Mouse (Mus musculus) cerebellum, adult (tissue): ENCODE measurements around the gene Acrbp.

Source experiments
- ATAC-seq: cut with Nextera tagmentation; 2 replicates; pipeline ENCODE4 v1.9.2; 2017; ENCODE audit warnings: mild to moderate bottlenecking, moderate library complexity, mixed read lengths; ENCODE audit not compliant: insufficient number of reproducible peaks, low FRiP score, low TSS enrichment

Gene Acrbp

DNA sequence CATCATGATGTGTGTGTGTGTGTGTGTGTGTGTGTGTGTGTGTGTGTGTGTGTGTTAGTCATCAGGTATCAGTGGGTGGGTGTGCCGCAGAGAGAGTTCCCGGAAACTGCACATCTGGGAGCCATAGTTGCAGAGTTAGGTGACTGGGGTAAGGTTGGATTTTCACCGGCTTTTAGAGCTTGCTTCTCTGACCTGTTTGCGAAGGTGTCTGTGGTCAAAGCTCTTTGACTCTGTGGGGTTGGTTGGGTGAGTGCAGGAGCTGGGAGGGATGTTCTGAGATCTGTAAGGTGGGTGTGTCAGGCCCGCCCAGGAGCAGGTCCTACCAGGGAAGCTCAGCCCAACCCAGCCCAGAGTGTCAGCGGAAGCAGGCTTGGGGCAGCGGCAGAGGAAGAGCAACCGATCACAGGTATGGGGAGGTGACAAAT, 18.1 kb downstream of the Acrbp start, which contains the start of gene Lpar5:
Gene Lpar5, plus strand, starts transcription at position 350 of the 425 bp plus-strand sequence.
- no peak for ATAC-seq

DNA sequence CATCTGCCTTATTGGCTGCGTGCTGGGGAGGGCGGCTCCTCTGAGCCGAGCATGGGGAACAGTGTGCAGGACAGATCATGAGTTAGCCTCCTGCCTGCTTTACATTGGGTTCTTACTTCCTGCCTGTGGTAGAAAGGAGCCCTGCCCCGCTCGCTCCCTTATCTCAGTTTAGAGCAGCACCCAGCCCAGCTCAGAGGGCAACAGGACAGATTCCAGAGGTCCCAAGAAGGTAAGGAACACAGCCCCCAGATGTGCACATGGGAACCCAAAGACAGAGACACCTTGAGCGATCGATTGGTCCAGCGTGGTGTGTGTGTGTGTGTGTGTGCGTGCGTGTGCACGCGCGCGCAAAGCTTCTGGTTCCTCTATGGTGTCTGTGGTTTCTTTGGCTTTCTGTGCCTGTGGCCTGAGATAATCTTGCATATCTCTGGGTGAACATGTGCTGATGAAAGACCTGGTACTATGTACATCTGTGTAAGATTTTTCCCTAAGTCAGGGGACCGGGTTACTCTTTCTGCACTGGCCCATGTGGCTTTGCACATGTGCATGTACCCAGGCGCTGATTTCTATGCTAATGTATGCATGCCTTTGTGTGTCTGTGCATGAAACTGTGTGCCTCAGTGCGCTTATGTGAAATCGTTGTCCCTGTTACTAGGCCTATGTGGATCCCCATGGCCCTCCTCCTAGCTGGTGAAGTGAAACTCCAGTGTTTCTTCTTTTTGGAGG, 21.8 kb downstream of the Acrbp start:
- ATAC-seq = peak; percentile 47; the same call in 1 of the 2 replicates

DNA sequence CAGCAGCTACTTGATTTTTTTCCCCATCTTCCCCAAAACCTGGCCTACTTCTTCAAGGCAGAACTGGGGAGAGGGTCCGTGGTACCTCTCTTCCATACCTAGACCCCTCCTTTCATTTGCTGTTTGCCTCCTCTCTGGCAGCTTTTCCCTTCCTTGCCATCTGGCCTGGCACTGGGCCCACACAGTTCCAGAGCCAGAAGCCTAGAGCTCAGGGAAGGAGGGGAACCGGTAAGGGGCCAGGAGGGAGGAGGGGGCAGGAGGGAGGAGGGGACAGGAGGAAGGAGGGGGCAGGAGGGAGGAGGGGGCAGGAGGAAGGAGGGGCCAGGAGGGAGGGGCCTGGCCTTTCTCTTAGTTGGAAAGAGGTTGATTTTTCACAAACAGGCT, 22.4 kb downstream of the Acrbp start:
- peak; percentile 59; the same call in 1 of the 2 replicates for ATAC-seq

DNA sequence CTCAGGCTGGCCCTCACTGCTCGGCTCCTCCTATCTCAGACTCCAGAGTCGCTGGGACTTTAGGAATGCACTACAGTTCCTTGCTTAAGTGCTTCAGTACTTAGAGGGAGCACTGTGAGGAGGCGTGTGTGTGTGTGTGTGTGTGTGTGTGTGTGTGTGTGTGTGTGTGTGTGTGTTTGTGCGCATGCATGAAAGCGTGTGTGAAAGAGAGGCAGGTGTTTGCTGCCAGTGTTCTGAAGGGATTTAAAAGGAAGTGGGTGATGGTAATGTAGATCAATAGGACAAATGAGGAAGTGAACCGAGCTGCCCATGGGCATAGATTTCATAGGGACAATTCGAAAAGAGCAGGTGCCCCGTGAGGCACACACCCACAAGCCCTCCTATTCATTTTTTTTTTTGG, 24.3 kb downstream of the Acrbp start:
- ATAC-seq = no peak

DNA sequence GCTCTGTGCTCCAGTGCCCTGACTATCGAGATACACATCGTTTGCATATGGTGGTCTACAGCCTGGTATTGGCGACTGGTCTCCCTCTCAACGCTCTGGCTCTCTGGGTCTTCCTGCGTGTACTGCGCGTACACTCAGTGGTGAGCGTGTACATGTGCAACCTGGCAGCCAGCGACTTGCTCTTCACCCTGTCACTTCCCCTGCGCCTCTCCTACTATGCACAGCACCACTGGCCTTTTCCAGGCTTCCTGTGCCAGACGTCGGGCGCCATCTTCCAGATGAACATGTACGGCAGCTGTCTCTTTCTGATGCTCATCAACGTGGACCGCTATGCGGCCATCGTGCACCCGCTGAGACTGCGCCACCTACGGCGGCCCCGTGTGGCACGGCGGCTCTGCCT, 31.9 kb downstream of the Acrbp start:
- ATAC-seq = 0 out of 2 replicates have a peak, but pooled peaks have one; percentile 18

DNA sequence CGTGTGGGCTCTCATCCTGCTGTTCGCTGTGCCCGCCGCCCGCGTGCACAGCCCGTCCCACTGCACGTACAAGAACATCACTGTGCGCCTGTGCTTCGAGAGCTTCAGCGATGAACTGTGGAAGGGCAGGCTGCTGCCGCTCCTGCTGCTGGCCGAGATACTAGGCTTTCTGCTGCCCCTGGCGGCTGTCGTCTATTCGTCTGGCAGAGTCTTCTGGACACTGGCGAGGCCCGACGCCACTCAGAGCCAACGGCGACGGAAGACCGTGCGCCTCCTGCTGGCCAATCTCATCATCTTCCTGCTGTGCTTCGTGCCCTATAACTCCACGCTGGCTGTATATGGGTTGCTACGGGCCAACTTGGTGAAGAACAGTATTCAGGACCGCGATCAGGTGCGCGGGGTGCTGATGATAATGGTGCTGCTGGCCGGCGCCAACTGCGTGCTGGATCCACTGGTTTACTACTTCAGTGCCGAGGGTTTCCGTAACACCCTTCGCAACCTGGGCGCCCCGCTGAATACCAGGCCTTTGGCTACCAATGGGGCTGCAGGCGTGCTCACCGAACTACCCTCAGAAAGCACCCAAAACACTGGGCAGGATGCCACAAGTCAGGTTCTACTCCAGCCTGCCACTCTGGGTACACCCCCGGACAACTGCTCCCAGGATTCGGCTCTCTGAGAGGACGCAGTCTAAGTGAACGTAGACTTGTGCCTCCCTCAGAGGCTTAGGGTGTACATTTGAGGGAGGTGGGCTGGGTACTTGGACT, 32.5 kb downstream of the Acrbp start:
- peak; percentile 80 for ATAC-seq

DNA sequence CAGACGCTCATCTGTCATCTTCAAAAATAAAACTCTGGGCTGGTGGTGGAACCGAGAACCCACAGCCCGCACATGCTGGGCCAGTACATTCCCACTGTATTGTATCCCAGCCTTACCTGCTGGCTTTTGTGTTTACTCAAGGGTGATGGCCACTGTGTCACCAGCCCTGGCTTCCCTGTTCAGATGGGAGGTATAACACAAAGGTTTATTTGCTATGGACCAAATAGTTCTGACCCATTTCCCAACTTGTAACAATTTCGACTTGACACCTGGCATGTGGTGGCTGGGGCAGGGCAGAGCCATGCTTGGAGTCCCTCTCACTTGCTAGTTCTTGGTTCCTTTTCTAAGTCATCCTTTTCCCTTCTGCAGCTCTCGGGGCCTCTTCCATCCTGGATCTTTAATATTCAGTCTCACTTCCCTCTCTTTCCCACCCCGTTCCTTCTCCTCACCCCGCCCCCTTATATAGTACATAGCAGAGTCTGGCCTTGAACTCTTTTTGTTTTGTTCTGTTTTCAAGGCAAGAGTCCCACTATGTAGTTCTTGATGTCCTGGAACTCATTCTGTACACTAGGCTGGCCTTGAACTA, 33.4 kb downstream of the Acrbp start:
- ATAC-seq = no peak

DNA sequence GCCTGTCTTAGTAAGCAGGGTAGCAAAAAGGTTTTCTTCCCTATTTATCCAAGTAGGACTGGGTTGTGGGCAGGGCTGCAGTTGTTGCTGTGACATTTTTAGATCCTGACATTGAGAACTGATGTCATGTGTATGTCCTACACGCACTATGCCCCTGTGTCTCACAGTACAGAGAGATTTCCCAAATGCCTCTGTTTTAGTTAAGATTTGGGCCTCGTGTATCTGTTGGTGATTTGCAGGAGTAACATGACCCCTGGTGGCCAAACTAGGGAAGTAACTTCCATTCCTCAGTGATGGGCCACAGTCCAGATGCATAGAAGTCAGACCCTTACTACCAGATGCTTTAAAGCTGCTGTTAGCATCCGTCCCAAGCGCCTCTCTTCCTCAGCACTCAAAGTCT, 34.9 kb downstream of the Acrbp start:
- no peak for ATAC-seq

DNA sequence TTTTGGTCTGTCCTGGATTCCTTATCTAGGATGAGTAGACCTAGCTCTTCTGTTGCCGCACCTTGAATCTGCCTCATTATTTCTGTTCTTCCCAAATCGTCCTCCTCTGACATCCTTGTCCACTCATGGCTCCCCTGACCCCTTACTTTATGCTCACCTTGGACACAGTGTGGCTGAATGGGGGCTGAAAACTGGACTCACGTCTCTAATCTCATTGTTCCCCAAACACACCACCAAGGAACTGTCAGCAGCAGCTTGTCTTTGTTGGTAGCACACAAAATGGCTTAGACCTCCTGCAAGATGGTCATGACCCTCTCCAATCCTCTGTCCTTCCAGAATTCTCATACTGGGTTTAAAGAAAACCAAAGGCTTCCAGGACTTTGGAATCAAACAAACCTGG, 38.4 kb downstream of the Acrbp start:
- no peak for ATAC-seq

DNA sequence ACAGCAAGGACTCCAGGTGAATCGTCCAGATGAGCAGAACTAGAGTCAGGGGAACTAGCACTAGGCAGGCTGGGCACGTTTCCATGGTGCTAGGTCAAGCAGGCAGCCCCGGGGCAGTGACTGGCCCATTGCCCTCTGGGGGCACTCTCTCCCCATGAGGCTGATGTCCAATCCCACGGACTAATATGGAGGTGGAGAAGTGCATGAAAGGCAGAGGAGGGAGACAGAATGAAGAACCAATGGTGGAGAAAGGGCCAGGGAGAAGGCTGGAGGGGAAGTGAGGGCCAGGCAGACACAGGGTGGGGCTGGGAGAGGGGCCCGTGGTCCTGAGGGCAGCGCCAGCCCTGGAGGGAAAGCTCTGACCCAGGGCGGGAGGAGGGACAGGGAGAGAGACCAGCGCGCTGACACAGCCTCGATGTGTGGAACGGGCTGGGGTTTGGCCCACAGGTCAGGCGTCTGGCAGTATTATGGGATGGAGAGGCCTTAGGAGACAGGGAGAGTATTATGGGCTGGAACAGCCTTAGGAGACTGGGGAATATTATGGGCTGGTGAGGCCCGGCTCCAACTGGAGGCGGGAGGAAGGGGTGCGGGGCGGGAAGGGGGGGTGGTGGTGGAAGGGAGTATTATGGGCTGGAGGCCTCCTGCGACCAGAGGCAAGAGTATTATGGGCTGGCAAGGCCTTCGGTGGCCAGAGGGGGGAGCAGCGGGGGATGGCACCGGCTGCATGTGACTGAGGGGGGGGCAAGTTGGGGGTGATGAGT, 39.3 kb downstream of the Acrbp start:
- ATAC-seq = peak; percentile 71

DNA sequence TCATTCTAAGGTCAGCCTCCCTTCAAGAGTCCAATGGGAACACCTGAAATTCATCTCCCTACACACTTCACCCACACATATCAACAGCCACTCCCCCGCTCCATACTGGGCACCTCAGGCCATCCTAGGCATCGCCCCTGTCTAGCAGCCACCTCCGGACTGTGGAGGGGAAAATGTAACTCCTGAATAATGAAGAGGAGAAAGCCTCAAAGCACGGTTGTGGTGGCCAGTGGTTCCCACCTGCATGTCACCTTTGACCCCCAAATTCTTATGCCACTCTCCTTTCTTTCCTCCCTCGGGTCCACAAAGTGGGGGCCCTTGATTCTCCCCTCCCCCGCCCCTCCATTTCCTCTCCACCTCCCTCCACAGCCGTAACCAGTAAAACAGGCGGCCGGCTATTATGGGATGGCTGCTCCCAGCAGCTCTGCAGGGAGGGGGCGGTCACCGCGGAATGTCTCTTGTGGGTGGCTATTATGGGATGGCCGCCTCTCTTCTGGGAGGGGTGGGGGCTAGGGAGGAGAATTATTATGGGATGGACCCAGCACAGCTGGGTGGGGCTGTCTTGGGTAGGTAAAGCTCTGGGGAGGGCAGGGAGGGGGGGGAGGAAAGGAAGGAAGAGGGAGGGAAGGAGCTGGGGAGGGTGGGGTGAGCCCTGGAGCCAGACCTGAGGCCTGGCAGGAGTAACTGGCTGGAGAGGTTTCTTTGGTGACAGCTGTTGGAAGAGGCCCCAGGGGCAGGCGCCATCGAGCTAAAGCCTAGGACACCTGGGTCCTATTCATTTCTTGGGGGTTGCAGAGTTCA, 40.2 kb downstream of the Acrbp start:
- peak; percentile 51 for ATAC-seq

DNA sequence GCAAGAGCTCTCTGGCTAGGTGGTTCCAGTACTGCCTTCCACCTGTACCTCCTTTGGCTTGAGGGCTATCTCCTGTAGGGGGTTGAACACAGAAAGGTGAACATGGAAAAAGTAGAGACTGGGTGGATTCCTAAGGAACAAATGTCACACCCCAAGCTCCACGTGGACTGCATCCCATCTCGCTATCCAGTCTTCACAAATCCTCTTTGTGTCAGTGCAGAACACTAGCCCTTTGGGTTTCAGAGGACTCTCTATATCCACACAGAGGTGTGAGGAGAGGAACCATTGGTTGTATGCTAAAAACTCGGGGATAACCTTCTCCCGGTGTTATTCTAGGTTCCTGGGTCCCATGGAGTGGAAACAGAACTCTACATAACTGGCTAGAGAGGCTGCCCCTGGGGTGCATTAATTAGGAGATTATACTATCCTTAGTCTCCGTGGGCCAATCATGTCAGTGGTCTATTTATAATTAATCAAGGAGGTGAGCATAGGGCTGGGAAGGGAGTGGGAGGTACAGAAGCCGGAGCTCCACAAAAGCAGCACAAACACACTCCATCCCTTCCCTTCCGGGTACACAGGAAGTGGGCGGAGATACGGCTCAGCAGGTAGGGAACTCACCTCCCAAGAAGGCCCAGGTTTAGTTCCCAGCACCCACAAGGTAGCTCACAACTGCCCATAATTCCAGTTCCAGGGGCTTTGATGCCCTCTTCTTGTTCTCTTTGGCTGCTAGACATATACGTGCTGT, 41.0 kb downstream of the Acrbp start:
- ATAC-seq = no peak

DNA sequence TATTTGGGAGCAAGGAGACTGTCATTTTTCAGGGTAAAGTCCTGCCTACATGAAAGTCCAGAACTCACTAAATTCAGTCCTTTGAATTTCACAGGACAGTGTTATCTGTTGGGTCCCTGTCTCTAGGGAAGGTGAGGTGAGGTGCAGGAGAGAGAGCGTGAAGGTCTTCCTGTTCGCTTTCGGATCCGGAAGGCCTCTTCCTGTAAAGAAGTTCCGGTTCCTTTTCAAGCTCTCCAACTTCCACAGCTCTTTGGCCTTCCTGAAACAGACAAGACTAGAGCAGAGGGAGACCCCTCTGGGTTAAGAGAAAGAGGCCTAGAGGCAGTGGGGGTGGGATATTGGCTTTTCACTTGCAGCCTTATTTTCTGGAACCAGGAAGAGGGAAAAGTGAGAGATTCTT, 42.9 kb downstream of the Acrbp start:
- no peak for ATAC-seq

DNA sequence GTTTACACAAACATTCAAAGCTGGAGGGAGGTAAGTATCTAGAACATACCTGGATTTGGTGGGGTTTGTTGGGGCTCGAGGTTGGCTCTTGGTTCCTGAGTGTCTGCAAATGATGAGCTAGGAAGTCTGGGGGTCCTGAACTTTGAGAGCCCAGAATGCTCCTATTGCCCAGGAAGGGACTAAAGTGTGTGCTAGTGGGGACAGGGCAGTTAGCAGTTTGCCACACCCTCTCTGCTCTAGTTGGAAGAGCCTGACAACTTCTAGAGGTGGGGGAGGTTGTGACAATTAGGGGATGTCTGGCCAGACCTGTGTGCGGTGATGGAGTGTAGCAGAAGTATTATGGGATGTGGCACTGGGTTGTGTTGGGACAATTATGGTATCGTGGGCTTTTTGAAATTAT, 45.4 kb downstream of the Acrbp start:
- ATAC-seq = no peak

DNA sequence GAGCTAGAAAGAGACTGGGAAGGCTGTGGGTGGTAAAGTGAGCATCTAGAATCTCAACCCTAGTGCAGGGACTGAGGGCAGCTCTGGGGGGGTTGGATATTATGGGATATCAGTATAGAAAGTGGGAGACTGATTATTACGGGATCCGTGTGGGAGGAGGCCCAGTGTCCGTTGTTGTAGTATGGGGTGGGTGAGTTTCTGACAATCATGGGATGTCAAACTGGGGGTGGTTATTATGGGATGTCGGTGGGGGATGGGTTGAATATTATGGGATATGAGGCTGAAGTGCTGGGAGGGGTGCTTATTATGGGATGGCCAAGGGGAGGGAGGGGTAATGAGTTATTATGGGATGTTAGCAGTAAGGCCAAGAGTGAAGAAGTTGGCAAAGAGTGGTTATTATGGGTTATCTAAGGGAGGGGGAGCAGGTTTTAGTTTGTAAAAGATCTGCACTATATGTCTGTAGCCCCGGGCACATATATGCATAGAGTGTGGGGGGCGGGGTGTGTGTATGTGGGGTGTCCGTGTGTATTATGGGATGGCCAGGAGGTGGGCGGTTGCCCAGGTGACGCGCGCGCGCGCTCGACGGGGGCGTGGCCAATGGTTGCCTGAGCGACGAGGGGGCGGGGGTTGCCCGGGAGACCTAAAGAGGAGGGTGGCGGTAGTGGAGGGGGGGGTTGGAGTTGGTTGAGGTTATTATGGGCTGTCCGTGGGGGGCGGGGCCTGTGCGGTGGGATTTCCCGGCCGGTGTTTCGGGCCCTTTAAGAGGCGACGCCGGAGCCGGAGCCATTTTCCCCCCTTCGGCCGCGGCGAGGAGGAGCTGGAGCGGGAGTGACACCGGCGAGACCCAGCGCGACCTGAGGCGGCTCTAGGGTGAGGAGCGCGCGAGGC, 46.1 kb downstream of the Acrbp start, which contains the start of gene Chd4:
Gene Chd4, plus strand, starts transcription at position 591 of the 888 bp plus-strand sequence.
- peak; percentile 53 for ATAC-seq

DNA sequence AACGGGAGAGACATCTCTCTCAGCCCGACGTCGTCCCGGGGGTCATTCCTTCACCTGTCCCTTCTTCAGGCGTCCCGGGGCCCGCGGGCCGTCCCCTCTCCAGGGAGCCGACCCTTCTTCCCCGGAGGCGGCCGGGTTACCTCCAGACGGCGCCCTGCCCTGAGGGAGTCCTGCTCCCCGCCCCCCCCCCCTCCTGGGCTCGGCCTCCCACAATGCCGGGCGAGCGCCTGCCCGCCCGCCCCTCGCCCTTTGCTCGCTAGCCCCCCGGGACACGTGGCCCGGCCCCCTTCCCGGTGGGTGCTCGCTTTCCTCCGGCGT, 46.7 kb downstream of the Acrbp start:
- no peak for ATAC-seq

DNA sequence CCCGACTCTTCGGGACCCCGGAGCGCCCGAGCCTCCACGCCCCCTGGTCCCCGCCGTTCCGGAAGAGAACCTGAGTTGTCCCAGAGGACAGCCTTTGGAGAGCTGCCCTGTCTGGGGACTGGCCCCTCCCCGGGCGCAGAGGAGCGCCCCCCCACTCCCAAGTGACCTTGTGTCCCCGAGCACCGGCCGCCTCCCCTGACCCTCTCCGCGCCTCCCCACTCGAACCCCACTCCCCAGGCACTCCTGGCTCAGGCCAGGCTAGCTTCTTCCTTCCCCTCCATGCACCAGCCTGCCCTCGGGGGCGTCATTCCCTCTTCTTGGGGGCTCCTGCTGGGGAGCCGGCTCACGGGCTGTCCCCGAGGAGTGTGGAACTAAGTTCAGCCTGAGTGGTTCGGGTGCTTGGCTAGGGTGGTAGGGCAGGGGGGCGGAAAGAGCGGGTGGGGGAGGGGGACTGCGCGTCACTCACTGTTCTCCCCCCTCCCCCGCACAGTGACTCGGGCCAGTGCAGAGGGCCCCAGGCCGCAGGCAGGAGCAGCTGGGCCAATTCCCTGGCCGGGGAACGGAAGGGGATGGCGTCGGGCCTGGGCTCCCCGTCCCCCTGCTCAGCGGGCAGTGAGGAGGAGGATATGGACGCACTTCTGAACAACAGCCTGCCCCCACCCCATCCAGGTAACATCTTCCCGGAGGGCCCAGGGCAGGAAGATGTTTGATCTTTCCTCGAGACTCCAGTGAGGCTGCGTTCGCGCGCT, 47.3 kb downstream of the Acrbp start:
- ATAC-seq = no peak; the same call in 1 of the 2 replicates

DNA sequence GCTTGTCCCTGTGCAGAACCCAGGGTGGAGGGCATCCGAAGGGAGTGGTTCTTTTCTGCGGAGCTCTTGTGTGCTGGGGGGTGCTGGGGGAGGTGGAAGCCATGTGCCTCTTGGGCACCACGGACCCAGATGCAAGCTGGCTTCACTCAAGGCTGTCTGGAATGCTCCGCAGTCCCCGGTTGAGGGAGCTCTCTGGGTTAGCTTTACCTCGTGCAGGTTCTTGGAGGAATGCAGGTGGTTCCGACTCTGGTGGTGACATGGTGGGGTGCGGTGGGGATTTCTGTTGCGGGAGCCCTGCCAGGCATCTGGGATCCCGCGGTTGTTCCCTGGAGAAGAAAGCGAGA, 47.8 kb downstream of the Acrbp start:
- no peak for ATAC-seq
